13 mouse cellular contexts compared by ENCODE assay signal in the genomic region with DNA sequence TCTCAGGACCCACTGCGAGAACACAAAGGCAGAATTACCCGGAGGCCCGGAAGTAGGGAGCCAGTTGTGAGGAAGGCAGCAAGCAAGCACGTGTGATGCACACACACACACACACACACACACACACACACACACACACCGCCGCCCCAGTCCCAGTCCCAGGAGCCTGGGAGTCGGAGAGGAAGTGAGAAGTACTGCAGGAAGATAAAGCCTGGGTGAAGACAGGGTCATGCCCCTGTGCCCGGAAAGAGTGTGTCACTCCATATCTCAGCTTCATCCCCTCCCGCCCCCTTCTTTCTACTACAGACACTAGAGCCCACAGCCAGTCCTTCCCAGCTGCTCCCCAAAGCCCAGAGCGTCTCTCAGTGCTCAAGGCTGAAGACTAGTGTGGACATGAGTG. TPM values are rescaled to one million over a fixed set of nuclear protein-coding genes. Genes with fewer than 3 reads are reported as not detected.
DNase-seq lines count a peak whose midpoint lies in the region; ATAC-seq and TF ChIP-seq lines count a peak whose summit lies in the region.
"Had no signal": no experiment of that assay in that cellular context is flagged by ENCODE, and none has a peak within 500 bp of the region (broad histone marks: within the 10 kb centered on the region; RNA-seq: fewer than 3 reads in every experiment).

No protein-coding gene starts in this region.

- H3K9me3 ChIP-seq in kidney, embryonic 16.5 days (ENCODE audit: low read length) = no peaks in the 10 kb centered on the region
- H3K9me3 ChIP-seq: forebrain, embryonic 15.5 days; limb, embryonic 10.5 days; neural tube, embryonic 12.5 days had no signal

- H3K9ac ChIP-seq in kidney, embryonic 16.5 days (replicated peaks; ENCODE audit: low read length) = no peak overlapping the region
- H3K9ac ChIP-seq: forebrain, embryonic 15.5 days; neural tube, embryonic 12.5 days had no signal

- H3K4me2 ChIP-seq in kidney, embryonic 16.5 days (replicated peaks; ENCODE audit: low read depth, low read length) = no peak overlapping the region
- H3K4me2 ChIP-seq: forebrain, embryonic 15.5 days; neural tube, embryonic 12.5 days had no signal

- 0 out of 2 replicates have a peak, but pooled peaks cover 6% of the 10 kb centered on the region for H3K4me1 ChIP-seq in kidney, embryonic 16.5 days (ENCODE audit: insufficient read depth, low read length)
- peaks cover 4% of the 10 kb centered on the region; the same call in 1 of the 2 replicates for H3K4me1 ChIP-seq in thymus, adult 2 months (replicated peaks; ENCODE audit: control insufficient read depth, insufficient read depth, low read length)
- H3K4me1 ChIP-seq: forebrain, embryonic 15.5 days; limb, embryonic 10.5 days; neural tube, embryonic 12.5 days had no signal

- 46% methylated on average over 10 of the region's 10 CpGs for WGBS in kidney, embryonic 16.5 days
- WGBS in macrophage (ENCODE audit: missing documents) = 4% methylated on average over 8 of the region's 10 CpGs
- 8% methylated on average over 10 of the region's 10 CpGs for WGBS in thymus, adult 2 months

- H3K27me3 ChIP-seq in kidney, embryonic 16.5 days (ENCODE audit: insufficient read depth, low read length) = no peaks in the 10 kb centered on the region
- H3K27me3 ChIP-seq in thymus, adult 2 months (ENCODE audit: control insufficient read depth, insufficient read depth, low read length) = no peaks in the 10 kb centered on the region
- H3K27me3 ChIP-seq: neural tube, embryonic 12.5 days had no signal

- no peak for TF ChIP-seq CTCF in thymus, adult 2 months (IDR thresholded peaks at IDR 0.05; ENCODE audit: borderline replicate concordance, control insufficient read depth, extremely low read depth, insufficient read depth, low read length, poor library complexity)

- H3K4me3 ChIP-seq in kidney, embryonic 16.5 days (ENCODE audit: low read length) = no peak overlapping the region
- no peak overlapping the region for H3K4me3 ChIP-seq in macrophage (ENCODE audit: inconsistent target)
- no peak overlapping the region for H3K4me3 ChIP-seq in thymus, adult 2 months (ENCODE audit: control insufficient read depth, insufficient read depth, low read length)
- H3K4me3 ChIP-seq: forebrain, embryonic 15.5 days; limb, embryonic 10.5 days; neural tube, embryonic 12.5 days had no signal

- no peaks in the 10 kb centered on the region for H3K36me3 ChIP-seq in kidney, embryonic 16.5 days (ENCODE audit: insufficient read depth, low read length)
- no peaks in the 10 kb centered on the region for H3K36me3 ChIP-seq in macrophage (ENCODE audit: inconsistent target)
- H3K36me3 ChIP-seq in thymus, adult 2 months (ENCODE audit: control insufficient read depth, insufficient read depth, low read length) = no peaks in the 10 kb centered on the region
- H3K36me3 ChIP-seq: forebrain, embryonic 15.5 days had no signal

- no peak overlapping the region for H3K27ac ChIP-seq in kidney, embryonic 16.5 days (ENCODE audit: low read length)
- peak overlapping the region; percentile 37 for H3K27ac ChIP-seq in macrophage
- H3K27ac ChIP-seq in thymus, adult 2 months (ENCODE audit: control insufficient read depth, insufficient read depth, low read length) = no peak overlapping the region
- H3K27ac ChIP-seq: forebrain, embryonic 15.5 days; limb, embryonic 10.5 days; neural tube, embryonic 12.5 days had no signal

- no peak for TF ChIP-seq POLR2A in thymus, adult 2 months (IDR thresholded peaks at IDR 0.05; ENCODE audit: control insufficient read depth, extremely low read depth, insufficient read depth, low read length, poor library complexity)

- H3K79me2 ChIP-seq in macrophage (ENCODE audit: inconsistent target) = no peaks in the 10 kb centered on the region

- peak; percentile 27 for ATAC-seq in kidney, embryonic 16.5 days (ENCODE audit: low FRiP score, low TSS enrichment)
- peak; percentile 94 for ATAC-seq in granulocyte monocyte progenitor cell, adult 5-6 weeks (replicated peaks; ENCODE audit: poor library complexity, severe bottlenecking)
- ATAC-seq: forebrain, embryonic 15.5 days; inflammation-experienced regulatory T-cells, adult 6 months had no signal

- DNase-seq in adrenal gland, postnatal 14 days = peak; percentile 35
- DNase-seq in adrenal gland, adult 18-20 months (ENCODE audit: low spot score in 2 of 2) = no peak
- no peak for DNase-seq in kidney, adult 11 months
- no peak for DNase-seq in neural tube, embryonic 10.5 days (ENCODE audit: extremely low spot score, low spot score)
- DNase-seq in thymus, adult 2 months = no peak
- DNase-seq: gastrocnemius, postnatal 36 days had no signal

RNA-seq across cellular contexts. Expression of a gene that starts 33.9 kb away (rescaled TPM):
- total RNA-seq in adrenal gland, postnatal 14 days (2021) = 8.0 and 8.7 TPM in 2 replicates
- 1 to 10 TPM; 5.0 to 9.9 TPM for total RNA-seq in adrenal gland, adult 18-20 months (2021)
- polyA plus RNA-seq in kidney, embryonic 16.5 days (2015; fragmentation: Nextera tagmentation; extraction: Ambion mirVana) = 5.4 TPM in 2 replicates
- 8.3 and 9.7 TPM in 2 replicates for total RNA-seq in granulocyte monocyte progenitor cell, adult 5-6 weeks (2014; fragmentation: Nextera tagmentation)
- 2.8 and 3.9 TPM in 2 replicates for total RNA-seq in granulocyte monocyte progenitor cell, adult 5-6 weeks (2017)
- 100 to 1,000 TPM in 1 of 26 experiments, 10 to 100 TPM in 25; 10.5 to 143 (median 27.1) TPM for total RNA-seq in macrophage (2018; cell fraction: chromatin; rRNA removed)
- 10 to 100 TPM in 11 of 26 experiments, 1 to 10 TPM in 15; 4.8 to 23.2 (median 9.4) TPM for total RNA-seq in macrophage (2018; cell fraction: cytosol; rRNA removed)
- total RNA-seq in macrophage (2018; cell fraction: nucleus; rRNA removed) = 10 to 100 TPM in 20 of 26 experiments, 1 to 10 TPM in 6; 5.0 to 46.3 (median 14.8) TPM
- 3.8 to 12.7 TPM (median 7.4 TPM) in 3 replicates for polyA plus RNA-seq in macrophage (2018)
- polyA plus RNA-seq in thymus, adult 2 months (2012; rRNA removed) = 6.3 and 6.7 TPM in 2 replicates
- polyA plus RNA-seq: inflammation-experienced regulatory T-cells, adult 6 months had no signal
